Mouse (Mus musculus): ENCODE data around the gene Ppp1r9a. TPM values are rescaled to one million over a fixed set of nuclear protein-coding genes. Genes with fewer than 3 reads are reported as not detected.

Ppp1r9a gene
- total RNA-seq, 2 experiments from 2014 or later, result 16.7 to 21.4 TPM

DNA sequence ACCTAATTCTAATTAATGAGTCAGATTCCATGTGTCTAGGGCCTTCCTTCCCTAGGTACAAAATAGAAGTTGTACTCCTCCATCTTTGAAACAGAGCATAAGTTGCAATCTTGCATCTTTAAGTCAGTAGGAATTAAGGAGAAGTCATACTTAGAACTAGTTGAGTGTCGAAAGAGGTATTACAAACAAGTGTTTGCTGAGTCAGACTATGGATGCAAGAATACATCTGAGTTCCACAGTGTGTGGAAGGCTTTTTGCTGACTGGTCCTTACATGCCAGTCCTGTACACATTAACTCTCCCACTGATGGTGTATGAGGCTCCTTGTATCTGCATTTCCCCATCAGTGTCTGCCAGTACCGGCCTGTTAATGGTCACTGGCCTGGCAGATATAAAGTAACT lies 305.1 kb downstream of the Ppp1r9a start:
- no peak for DNase-seq

Other genes starting within 250 kb of the Ppp1r9a start
- 10 to 100 TPM; 36.2 to 43.2 TPM for gene Sgce, start 155.7 kb upstream of the Ppp1r9a start, total RNA-seq (2021)
- 10 to 100 TPM; 27.9 to 37.8 TPM for gene Peg10, start 155.6 kb upstream of the Ppp1r9a start, total RNA-seq (2021)

All from gastrocnemius, postnatal 10 days (tissue).